In the genomic region with DNA sequence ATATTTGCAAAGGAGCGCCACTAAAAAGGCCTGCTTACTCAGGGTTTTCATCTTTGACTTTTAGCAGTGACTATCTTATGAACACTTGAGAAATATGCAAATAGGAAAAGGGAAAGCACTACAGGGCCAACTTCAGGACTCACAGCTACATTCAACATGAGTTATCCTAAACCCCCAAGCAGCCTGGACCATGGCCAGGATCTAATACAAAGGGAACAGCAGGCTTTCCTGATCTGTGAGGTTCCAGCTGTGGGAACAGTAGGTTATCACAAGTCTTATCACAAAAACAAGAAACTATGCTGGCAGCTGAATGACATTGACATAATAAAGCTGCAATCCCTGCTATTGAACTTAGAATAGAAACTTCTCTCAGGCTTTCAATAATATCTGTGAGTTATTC, we compare ENCODE assay signal across 29 mouse cellular contexts.
A peak's percentile ranks its signal among the peaks of the same experiment; 100 is the strongest.
DNase-seq lines count a peak whose midpoint lies in the region; ATAC-seq lines count a peak whose summit lies in the region.
"Had no signal": no experiment of that assay in that cellular context is flagged by ENCODE, and none has a peak within 500 bp of the region (broad histone marks: within the 10 kb centered on the region; RNA-seq: fewer than 3 reads in every experiment).

No protein-coding gene starts in this region.

- H3K9ac ChIP-seq in heart, embryonic 11.5 days (ENCODE audit: low read depth, low read length), result no peak overlapping the region
- H3K9ac ChIP-seq in midbrain, embryonic 15.5 days, result no peak overlapping the region
- H3K9ac ChIP-seq: embryonic facial prominence, embryonic 13.5 days; heart, embryonic 13.5 days; hindbrain, embryonic 13.5 days; limb, embryonic 15.5 days; liver, embryonic 13.5 days; lung, embryonic 14.5 days; neural tube, embryonic 15.5 days had no signal

- H3K4me2 ChIP-seq in heart, embryonic 11.5 days, result no peak overlapping the region
- H3K4me2 ChIP-seq in midbrain, embryonic 15.5 days, result no peak overlapping the region
- H3K4me2 ChIP-seq: embryonic facial prominence, embryonic 13.5 days; heart, embryonic 13.5 days; hindbrain, embryonic 13.5 days; limb, embryonic 15.5 days; liver, embryonic 13.5 days; lung, embryonic 14.5 days; neural tube, embryonic 15.5 days had no signal

- no peaks in the 10 kb centered on the region for H3K4me1 ChIP-seq in heart, embryonic 11.5 days (ENCODE audit: control insufficient read depth, insufficient read depth, low read length)
- no peaks in the 10 kb centered on the region for H3K4me1 ChIP-seq in midbrain, embryonic 15.5 days
- H3K4me1 ChIP-seq: embryonic facial prominence, embryonic 13.5 days; forebrain, embryonic 10.5 days; hindbrain, embryonic 13.5 days; limb, embryonic 10.5 days; limb, embryonic 15.5 days; liver, embryonic 13.5 days; neural tube, embryonic 15.5 days had no signal

- H3K4me3 ChIP-seq in heart, embryonic 11.5 days (ENCODE audit: low read depth, low read length), result no peak overlapping the region
- no peak overlapping the region for H3K4me3 ChIP-seq in midbrain, embryonic 15.5 days
- H3K4me3 ChIP-seq: embryonic facial prominence, embryonic 13.5 days; forebrain, embryonic 10.5 days; gastrocnemius, adult 2 months; heart, embryonic 13.5 days; hindbrain, embryonic 13.5 days; limb, embryonic 10.5 days; limb, embryonic 15.5 days; liver, embryonic 13.5 days; neural tube, embryonic 15.5 days had no signal

- DNase-seq in heart, postnatal 4 days, result peak; percentile 30
- peak; percentile 5 to 10 for DNase-seq in kidney, postnatal 36 days
- no peak for DNase-seq in kidney, adult 8-10 months
- DNase-seq in NIH3T3 (ENCODE audit: low read depth), result peak; percentile 38
- peak; percentile 21 for DNase-seq in lung, postnatal 14 days
- DNase-seq: adrenal gland, adult 2 months; adrenal gland, postnatal 36 days; B cell, adult 2 months; cerebellum, adult 18-20 months; cerebellum, postnatal 10 days; gastrocnemius, adult 2 months; layer of hippocampus, adult 9-11 months; liver, embryonic 13.5 days; lung, embryonic 14.5 days; midbrain, embryonic 14.5 days; retina, postnatal 1 day; right cerebral cortex, postnatal 14 days had no signal

- ATAC-seq in heart, embryonic 11.5 days (replicated peaks; ENCODE audit: insufficient number of reproducible peaks, low FRiP score, low TSS enrichment), result no peak
- ATAC-seq in midbrain, embryonic 15.5 days (replicated peaks), result no peak
- ATAC-seq: activated CD4-positive, CD25-positive, alpha-beta regulatory T cell, adult 4 months; forebrain, embryonic 16.5 days; intestine, embryonic 16.5 days had no signal

- H3K9me3 ChIP-seq in heart, embryonic 11.5 days (replicated peaks; ENCODE audit: control insufficient read depth, low read length), result no peaks in the 10 kb centered on the region
- H3K9me3 ChIP-seq in midbrain, embryonic 15.5 days, result no peaks in the 10 kb centered on the region
- H3K9me3 ChIP-seq: embryonic facial prominence, embryonic 13.5 days; forebrain, embryonic 10.5 days; heart, embryonic 13.5 days; hindbrain, embryonic 13.5 days; limb, embryonic 10.5 days; limb, embryonic 15.5 days; liver, embryonic 13.5 days; neural tube, embryonic 15.5 days had no signal

- WGBS in heart, embryonic 11.5 days (ENCODE audit: insufficient replicate concordance), result 81% methylated on average over 1 of the region's 1 CpGs
- 96% methylated on average over 1 of the region's 1 CpGs for WGBS in midbrain, embryonic 15.5 days

- H3K27me3 ChIP-seq in heart, embryonic 11.5 days (ENCODE audit: control insufficient read depth, insufficient read depth, low read length), result no peaks in the 10 kb centered on the region
- no peaks in the 10 kb centered on the region for H3K27me3 ChIP-seq in midbrain, embryonic 15.5 days (replicated peaks)
- H3K27me3 ChIP-seq: heart, embryonic 13.5 days; hindbrain, embryonic 13.5 days; limb, embryonic 15.5 days; liver, embryonic 13.5 days; neural tube, embryonic 15.5 days had no signal

- no peak overlapping the region for H3K27ac ChIP-seq in heart, embryonic 11.5 days (ENCODE audit: low read depth, low read length)
- H3K27ac ChIP-seq in midbrain, embryonic 15.5 days, result no peak overlapping the region
- H3K27ac ChIP-seq: embryonic facial prominence, embryonic 13.5 days; forebrain, embryonic 10.5 days; gastrocnemius, adult 2 months; heart, embryonic 13.5 days; hindbrain, embryonic 13.5 days; limb, embryonic 10.5 days; limb, embryonic 15.5 days; liver, embryonic 13.5 days; neural tube, embryonic 15.5 days had no signal

- H3K36me3 ChIP-seq in heart, embryonic 11.5 days (ENCODE audit: control insufficient read depth, insufficient read depth, low read length), result no peaks in the 10 kb centered on the region
- no peaks in the 10 kb centered on the region for H3K36me3 ChIP-seq in midbrain, embryonic 15.5 days (replicated peaks)
- H3K36me3 ChIP-seq: embryonic facial prominence, embryonic 13.5 days; forebrain, embryonic 10.5 days; heart, embryonic 13.5 days; hindbrain, embryonic 13.5 days; limb, embryonic 10.5 days; limb, embryonic 15.5 days; liver, embryonic 13.5 days; neural tube, embryonic 15.5 days had no signal

Comparison
In these comparisons a context has a peak if more than half of its experiments do, and no peak if none do; other contexts are left out.
1. DNase-seq: peak in heart, postnatal 4 days (single experiment), kidney, postnatal 36 days (2 of 2), NIH3T3 (single experiment) and lung, postnatal 14 days (single experiment); none in kidney, adult 8-10 months (0 of 2).